Mouse (Mus musculus) ovary, postnatal 10 days (tissue): ENCODE data around the gene Jup.
"Not testable (repeated sequence)": the region's sequence is repeated elsewhere in the genome, so short reads cannot be mapped to it uniquely, and the experiment has no call there.

ENCODE experiments used
- DNase-seq: peaks from one replicate; pipeline ENCODE4 v3.0.0; 2022; ENCODE audit warnings: low spot score

The Jup gene

DNA sequence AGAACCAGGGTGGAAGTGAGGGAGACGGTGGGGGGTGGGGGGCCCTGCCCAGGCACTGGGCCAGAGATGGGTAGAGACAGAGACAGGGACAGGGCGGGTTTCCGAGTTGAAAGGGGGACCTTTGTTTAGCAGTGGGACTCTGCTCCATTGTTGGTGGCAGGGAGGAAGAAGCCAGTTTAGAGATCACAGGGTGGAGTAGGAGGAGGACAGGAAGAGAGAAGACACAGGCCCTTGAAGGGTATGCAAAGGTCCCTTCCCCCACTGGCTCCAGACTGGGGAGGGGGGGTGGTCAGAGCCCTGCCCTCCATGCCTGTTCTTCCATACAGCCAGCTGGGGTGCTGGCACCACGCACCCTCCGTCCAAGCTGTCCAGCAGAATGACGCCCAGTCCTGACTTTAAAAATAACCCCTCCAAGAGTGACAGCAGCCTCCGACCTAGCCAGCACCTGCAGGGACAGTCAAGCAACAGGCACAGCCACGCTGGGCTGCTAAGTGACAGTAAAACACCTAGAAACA is 7.6 kb downstream of the Jup start:
- DNase-seq, result no peak

DNA sequence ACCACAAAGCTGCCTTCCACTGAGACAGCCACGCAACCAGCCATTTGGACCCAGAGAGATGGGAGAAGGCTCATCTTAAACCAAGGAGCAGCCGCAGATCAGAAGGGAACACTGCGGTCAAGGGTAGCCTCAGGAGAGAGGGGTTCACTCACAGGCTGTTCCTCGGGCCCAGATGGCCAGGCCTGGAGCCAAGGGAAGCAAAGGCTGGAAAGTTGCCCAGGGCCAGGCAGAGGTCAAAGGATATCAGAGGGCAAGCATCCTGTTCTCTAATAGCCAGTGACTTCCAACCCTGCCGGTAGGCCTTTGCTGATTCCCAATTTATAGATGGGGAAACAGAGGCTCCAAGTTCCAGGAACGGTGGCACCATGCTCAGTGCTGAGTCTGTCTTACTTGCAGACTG is 9.0 kb downstream of the Jup start:
- no peak for DNase-seq

DNA sequence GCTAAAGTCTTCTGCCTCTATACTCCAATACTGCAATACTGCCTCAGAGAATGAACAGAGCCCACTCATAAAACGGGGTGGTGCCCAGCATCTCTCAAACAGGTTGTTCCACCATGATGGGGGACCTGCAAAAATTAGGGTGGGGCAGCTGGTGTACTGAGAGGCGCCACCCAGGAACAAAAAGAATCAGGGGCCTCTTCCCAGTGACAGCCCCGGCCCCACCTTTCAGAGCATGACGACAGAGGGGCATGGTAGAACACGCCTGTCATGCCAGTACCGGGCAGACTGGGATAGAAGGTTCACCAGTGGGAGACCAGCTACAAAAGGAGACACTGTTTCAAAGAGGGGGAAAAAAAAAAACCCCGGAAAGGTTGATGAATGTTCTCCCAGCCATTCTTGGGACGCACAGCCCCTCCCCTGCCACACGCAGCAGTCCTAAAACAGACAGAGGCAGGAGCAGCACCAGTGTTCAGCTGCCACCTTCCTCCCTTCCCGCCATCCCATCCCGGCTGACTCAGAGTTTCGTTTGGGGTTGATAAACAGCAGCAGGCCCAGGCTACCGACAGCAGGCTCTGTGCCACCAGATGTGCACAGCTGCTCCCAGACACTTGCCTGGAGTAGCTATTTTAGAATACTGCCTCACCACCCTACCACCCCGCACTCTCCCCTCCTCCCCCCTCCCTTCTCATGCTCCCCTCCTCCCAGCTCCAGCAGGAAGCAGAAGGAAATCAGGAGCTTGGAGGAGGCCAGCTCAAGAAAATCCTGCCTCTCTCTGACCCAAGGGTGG is 9.8 kb downstream of the Jup start:
- DNase-seq, result no peak

DNA sequence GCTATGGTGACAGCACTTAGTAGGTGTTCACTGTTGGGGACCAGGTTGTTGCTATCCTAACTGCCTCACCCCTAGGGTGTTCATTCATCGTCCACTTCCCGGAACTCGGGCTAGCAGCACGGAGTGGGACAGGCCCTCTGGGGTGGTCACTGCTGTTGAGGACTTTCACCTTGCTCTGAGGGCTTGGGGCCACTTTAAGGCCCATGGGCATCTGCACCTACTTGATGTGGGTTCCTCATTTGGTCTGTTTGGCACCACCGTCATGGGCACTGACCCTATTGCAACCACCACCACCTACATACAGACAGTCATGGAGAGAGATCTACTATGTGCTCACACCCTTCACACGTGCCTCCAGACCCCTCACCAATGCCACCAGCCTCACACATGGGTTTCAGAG is 10.5 kb downstream of the Jup start:
- DNase-seq, result no peak

DNA sequence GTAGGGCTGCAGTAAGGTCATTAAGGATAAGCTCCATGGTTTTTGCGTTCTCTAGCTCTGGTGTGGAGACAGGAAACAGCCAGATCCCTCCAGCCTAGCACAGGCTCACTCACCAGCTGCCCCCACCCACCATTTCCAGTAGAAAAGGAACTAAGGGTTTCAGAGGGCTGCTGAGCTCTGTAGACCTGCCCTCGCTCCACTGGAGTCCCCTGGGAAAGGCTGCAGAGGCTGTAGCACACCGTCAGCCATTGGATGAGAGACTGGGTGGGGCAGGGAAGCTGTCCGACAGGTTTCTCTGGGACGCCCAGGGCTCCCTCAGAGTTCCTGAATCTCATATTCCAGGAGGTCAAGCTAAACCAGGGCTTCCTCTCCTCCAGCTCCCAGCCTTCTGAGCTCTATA is 11.0 kb downstream of the Jup start:
- no peak for DNase-seq

DNA sequence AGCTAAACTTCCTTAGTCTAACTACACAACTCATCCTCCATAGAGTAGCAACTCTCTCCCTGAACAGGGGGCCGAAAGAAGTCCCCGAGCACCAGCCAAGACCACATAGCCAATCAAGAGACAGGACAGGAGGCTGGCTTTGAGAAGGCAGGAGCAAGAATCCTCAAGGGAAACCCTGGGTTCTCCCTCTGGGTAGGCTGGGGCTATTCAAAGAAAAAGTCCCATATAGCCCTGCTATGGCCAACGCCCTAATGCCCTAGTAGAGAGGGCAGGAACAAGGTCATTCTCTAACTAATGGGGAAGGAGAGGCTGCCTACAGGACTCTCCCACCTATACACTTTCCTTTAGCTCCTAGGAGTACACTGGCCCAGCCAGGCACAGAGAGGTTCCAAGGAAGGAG is 12.5 kb downstream of the Jup start:
- DNase-seq, result no peak

DNA sequence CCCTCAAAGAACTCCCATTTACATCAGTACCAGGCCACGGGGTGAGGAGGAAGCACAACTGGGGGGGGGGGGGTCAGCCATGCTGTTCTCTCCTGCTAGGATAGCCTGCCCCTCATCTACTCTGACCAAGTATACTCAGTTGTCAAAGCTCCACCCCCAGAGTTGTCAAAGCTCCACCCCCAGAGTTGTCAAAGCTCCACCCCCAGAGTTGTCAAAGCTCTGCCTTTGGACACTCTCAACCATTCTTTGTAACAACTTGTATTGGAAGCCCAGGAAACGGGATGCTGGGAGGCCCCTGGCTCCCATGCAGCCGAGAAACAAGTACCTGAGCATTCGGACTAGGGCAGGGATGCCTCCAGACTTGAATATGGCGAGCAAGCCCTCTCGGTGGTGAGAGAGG is 14.9 kb downstream of the Jup start:
- no peak for DNase-seq

DNA sequence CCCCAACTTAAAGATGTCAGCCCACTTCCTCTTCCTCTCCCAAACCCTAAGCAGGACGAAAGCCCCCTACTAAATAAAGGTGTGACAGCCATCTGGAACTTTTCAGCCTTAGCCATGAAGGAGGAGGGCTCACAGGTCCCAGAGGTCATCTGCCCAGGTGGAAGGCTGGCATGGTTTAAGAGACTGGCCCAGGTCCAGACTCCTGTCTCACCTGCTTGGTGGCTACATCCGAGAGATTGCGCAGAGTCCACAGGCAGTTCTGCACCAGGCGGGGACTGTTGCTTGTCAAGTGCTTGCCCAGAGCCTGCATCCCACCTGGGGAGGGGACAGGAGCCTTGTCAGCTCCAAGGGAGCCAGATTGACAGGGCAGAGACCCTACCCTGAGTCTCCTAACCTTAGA is 18.3 kb downstream of the Jup start:
- DNase-seq, result no peak

DNA sequence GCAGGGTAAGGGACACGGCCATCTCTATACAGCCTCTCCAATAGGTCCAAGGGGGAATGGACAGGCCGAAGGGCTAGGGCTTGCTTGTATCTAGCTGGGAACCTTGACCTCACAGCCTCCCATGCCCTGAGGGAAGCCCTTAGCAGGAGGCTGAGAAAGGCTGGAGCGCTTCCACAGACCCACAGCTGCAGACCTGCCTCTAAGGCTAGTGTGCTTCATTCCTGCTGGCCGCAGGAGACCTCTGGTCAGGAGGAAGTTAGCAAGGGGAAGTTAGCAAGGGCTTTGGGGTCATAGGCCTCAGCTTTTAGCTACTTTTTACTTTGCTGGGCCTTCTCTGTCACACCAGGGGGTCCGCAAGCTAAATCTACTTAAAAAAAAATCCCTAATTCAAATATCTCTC is 19.1 kb downstream of the Jup start:
- no peak for DNase-seq

DNA sequence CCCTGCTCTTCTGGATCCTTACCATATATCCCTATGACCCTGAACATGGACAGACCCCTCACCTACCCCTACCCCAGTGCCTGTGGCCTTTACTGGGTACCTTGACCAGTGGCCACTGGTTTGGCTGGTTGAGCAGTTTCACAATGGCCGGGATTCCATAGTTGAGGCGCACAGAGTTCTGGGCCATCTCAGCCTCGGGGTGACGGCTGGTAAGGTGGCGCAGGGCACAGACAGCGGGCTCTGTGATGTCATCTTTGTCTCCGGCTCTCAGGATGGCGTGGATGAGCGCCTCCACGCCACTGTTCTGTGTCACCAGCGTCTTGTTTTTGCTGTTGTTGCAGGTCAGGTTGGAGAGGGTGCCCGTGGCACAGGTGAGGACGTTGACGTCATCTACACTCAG is 19.6 kb downstream of the Jup start:
- DNase-seq, result no peak

DNA sequence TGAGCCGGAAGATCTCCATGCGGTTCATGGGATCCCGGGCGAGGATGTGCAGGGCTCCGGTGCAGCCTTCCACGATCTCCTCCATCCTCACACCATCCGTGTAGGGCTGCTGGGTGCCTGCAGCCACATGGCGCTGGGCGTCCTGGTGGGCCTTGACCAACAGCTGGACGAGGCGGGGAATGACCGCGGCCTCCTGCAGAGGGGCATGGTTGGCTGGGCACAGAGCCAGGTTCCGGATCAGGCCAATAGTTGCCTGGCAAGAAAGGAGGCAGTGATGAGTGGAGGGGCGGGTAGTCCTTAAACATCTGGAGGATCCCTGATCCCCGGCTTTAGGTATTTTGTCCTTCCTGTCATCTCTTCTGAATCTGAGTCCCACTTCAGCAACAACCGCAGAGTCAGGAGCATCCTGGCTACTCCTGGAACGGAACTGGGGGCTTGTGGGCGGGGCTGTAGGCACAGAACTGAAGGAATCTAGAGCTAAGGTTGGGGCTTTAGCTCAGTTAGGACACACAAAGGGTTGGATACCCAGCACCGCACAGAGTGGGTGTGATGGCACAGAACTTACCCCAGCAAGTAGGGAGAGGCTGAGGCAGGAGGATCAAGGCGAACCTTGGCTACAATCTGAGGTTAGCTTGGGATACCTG is 20.7 kb downstream of the Jup start:
- DNase-seq, result no peak

DNA sequence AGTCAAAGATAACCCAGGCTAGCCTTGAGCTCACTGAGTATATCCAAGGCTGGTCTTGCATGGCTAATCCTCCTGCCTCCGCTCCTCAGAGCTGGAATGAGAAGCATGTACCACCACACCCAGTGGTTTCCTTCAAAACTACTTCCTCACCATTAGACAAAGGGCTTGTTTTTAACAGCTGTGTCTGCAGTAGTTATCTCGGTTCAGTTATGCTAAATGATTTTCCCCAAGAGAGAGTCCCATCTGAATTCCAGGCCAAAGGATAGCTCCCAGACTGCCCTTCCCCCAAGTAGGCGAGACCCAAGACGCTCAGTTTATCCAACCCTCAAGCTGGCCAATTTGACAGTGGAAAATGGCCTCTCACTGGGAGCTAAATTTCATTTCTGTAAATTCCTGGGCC is 21.6 kb downstream of the Jup start:
- DNase-seq, result no peak

DNA sequence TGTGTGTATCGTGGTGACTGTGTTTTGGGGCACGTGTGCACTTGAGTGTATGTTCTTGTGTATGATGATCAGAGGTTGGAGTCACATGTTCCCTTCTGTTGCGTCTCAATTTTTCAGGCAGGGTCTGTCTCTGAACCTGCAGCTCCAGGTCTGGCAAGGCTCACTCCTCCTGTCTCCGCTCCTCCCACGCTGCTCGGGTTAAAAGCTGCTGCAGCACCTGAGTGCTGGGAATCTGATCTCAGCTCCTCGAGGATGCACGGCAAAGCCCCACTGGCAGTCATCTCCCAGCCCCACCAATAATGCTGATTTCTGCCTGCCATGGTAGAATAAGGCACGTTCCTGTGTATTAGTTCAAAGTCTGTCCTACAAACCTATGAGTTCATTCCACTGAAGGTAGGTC is 22.4 kb downstream of the Jup start:
- DNase-seq, result no peak

DNA sequence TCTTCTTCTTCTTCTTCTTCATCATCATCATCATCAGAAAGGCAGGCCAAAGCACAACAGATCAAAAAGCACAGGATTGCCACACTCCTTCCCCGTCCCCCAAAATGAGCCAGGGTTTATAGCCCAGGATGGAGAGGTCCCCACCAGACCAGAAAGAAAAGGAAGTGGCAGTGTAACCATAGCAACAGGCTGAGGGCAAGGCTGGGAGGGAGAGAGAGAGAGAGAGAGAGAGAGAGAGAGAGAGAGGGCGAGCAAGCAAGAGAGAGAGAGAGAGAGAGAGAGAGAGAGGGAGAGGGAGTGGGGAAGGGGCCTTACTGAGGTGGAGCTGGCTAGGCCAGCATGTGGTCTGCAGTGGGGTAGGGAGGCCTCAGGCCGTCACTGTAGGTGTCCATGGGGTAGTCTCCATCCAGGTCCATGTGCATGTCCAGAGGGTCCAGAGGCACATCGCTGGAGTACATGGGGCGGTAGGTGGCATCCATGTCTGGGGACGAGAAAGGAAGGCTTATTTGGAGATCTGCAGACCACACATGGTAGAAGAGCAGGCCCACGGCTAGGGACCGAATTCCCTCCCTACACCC is 25.5 kb downstream of the Jup start:
- DNase-seq, result no peak

DNA sequence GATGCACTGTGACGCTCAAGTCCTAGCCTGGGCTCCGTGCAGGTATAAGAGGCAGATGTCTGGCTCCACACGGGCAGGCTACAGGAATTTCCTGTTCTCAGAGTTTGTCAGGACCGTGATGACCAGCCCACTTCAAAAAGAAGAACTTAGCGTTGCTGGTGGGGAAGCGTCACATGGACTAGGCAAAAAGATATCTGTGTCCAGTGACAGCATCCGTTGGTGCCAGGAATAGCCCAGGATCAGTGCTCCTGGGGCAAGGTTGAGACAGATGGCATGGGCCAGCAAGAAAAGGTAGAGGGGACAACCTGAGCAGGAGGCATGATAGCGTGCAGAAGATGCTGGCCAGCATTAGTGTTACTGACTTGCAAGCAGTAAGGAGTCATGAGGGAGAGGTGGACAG is 27.7 kb downstream of the Jup start:
- no peak for DNase-seq

DNA sequence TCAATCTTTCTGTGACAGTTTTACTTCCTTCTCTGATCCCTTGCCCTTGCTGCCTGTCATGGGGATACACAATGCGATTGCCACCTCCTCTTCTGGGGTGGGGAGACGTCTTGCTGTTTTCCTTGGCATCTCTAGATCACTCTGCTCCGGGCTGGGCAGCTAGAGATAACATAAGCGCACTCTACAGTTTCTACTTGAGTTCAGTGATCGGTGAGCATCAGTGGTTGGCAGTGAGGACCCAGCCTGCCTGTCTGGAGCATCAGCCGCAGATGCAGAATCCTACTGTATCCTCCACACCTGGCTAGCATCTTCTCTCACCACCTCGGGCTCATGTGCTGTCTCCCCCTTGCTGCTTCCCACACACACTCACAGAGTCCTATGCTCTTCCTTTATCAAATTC is 28.4 kb downstream of the Jup start:
- no peak for DNase-seq

DNA sequence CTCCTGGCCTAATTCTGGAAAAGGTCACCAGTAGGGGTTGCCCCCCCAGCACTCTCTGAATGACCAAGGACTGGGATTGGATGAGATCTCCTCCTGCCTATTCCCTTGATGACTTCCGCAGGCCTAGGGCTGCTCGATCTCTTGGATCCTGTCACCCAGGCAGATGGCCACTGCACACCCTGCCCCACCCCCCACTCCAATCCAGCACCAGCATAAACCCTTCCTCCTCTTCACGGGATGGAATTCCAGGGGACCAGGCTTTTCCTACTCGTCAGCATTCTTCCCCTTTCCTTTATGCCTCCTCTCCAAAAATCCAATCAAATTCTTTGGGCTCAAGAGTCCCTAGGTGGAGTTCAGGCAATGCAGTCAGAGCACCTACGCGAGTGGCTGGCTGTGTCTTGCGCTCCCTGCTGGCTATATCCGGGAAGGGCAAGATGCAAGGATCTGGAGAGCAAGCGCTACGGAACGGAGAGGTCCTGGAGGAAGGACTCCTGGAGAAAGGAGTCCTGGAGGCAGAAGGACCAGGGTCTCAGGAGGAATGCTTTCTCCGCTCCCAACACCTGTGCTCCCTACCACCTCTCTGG is 34.5 kb downstream of the Jup start:
- DNase-seq, result peak; percentile 41

DNA sequence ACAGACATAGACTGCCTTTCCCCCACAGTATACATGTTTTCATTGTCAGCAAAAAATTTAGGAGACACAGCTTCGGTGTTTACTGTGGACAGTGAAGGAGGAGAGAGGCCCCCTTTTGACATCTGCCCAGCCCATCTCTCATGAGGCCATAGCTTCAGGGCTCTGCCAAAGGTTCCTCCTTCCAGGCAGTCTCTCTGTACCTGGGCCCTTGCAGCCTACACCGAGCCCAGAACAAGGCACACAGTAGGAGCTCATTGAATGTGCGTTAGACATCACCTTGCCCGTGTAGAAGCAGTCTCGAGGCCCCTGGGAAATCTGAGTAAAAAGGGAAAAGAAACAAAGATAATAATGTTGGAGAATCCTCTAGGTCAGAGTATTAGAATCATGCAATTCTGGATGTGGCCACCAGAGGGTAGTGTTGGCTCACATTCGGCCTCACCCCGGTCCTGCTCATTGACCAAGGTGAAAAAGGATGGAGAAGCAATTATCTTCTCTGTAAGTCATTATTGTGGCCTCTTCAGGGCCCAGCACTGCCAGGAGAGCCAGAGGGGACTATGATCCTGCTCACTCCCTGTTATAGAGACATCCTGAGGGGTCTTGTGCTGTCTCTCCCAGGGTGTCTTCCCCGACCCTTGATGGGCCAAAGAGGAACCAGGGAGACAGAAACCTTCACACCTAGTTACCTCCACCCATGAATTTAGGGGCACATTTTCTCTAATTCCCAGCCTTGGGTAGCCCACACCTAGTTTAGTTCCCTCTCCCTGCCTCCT is 35.2 kb downstream of the Jup start:
- DNase-seq, result peak; percentile 75

DNA sequence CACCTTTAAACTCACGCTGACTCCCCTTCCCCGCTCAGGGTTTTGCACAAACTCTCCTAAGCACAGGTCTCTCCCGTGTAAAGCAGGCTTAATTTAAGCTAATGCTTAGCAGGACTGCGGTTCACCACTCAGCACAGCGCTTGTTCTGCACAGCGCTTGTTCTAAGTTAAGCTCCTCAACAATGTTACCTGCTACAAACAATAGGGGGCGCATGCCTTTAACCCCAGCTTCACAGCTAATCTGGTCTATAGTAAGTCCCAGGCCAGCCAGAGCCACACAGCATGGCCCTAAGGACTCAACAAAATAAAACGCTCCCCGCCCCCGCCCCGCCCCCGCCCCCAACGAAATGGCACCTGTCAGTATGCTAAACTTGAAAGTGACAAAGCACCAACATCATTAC is 36.5 kb downstream of the Jup start:
- not testable (repeated sequence) for DNase-seq

DNA sequence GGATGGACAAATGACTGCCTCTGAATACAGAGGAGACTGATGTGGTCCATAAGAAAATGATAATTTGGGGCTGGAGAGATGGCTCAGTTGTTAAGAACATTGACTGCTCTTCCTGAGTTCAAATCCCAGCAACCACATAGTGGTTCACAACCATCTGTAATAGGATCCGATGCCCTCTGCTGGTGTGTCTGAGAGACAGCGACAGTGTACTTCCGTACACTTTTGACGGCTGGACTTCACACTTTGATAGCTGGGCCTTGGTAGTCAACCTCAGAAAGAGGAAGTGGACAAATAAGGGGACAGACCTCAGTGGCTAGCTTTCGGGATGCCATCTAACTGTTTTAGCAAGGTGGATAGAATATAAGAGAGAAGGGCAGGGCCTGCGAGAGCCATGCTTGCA is 37.4 kb downstream of the Jup start:
- no peak for DNase-seq

DNA sequence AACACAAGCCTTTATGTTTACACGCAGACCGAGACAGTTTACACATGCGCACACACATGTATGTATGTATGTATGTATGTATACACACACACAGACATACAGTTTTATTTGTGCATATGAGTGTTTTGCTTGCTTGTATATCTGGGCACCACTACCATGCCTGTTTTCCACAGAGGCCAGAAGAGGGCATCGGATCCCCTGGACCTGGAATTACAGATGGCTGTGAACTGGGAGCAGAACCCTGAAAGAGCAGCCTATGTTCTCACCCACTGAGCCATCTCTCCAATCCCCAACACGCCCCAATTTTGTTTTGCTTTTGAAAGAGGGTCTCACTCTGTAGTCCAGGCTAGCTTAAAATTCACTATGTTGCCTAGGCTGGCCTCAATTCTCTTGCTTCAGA is 40.2 kb downstream of the Jup start:
- no peak for DNase-seq

DNA sequence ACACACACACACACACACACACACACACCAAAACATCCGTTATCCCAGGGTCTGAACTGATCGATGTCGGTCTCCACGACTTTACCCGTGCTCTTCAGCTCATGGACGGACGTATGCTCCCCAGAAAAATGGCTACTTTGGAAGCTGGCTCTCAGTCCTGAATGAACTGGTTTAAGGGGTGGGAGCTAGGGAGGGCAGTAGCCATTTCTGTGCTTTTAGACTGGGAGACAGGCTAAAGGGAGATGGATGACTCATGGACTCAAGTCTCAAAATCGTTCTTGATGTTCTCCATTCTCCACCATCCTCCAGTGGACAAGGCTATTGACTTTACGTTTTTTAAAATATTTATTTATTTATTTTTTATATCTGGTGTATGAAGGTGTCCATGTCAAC is 40.7 kb downstream of the Jup start:
- DNase-seq, result no peak
